Mouse (Mus musculus): ENCODE data around the gene Sec14l2. TPM values are rescaled to one million over a fixed set of nuclear protein-coding genes. Genes with fewer than 3 reads are reported as not detected.
A peak's percentile ranks its signal among the peaks of the same experiment; 100 is the strongest.
"Not testable (repeated sequence)": the region's sequence is repeated elsewhere in the genome, so short reads cannot be mapped to it uniquely, and the experiment has no call there.

The Sec14l2 gene
- total RNA-seq, 1 experiment from 2014 or later, result 0.47 TPM

DNA sequence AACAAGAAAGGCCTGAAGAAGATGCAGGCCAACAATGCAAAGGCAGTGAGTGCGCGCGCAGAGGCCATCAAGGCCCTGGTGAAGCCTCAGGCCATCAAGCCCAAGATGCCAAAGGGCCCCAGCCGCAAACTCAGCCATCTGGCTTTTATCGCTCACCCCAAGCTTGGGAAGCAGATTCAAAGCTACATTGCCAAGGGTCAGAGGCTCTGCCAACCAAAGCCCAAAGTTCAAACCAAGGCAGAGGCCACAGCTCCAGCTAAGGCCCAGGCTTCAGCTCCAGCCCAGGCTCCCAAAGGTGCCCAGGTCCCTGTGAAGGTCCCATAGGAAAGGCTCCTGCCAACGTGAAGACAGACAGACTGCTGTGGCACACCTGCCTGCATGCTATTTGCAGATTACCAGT, 15.3 kb downstream of the Sec14l2 start:
- not testable (repeated sequence) for ATAC-seq (ENCODE audit: extremely low read depth, insufficient number of reproducible peaks, low FRiP score, poor library complexity, severe bottlenecking)

DNA sequence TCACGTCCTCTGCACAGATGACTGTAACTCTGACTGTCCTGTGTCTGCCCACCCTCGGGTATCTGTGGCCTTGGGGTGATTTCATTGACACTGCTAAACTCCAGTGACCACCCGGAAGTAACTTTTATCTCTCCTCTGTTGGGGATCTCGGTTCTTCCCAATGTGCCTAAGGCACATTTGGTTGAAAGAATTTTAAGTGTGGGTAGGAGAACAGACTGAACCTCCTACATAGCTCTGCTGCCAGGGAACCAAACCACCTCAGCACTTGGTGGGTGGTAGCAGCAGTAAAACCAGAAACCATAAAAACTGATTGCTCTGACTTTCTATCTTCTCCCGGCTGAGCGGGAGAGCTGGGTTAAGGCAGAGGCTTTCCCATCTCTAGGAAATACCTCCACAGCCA, 17.8 kb downstream of the Sec14l2 start:
- no peak for ATAC-seq (ENCODE audit: extremely low read depth, insufficient number of reproducible peaks, low FRiP score, poor library complexity, severe bottlenecking)

DNA sequence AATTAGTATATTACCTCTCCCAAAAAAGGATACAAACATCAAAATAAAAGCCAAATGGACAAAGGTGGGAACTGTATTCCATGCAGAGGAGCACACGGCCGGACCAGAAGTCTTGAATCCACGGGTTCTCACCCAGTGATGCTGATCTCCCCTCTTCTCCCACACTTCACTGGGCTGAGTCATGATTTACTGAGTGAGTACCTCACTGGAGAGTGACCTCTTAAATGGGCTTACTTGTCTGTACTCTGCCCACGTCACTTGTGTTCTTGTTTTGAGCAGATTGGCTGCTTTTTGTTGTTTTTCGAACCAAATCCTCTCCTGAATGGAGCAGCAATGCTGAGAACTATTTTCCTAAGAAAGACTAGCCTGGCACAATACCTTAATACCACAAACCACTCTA, 18.2 kb downstream of the Sec14l2 start:
- ATAC-seq (ENCODE audit: extremely low read depth, insufficient number of reproducible peaks, low FRiP score, poor library complexity, severe bottlenecking), result no peak

DNA sequence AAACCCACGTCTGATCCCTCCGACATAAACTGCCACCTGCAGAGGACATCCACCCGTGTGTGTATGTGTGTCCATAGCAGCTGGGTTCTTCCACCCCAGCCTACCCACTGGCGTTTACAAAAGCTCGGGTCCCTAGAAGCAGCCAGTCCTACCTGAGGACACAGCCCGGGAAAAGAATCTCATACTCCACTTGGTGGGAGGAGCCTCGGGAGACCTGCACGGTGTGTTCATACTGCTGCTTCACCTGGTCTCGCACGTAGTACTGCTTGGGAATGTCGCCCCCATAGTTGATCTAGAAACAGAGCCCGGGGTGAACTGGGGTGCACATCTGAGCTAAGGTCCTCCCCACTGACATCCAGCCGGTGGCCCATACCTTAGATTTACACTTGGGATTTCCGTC, 19.7 kb downstream of the Sec14l2 start:
- no peak for ATAC-seq (ENCODE audit: extremely low read depth, insufficient number of reproducible peaks, low FRiP score, poor library complexity, severe bottlenecking)

DNA sequence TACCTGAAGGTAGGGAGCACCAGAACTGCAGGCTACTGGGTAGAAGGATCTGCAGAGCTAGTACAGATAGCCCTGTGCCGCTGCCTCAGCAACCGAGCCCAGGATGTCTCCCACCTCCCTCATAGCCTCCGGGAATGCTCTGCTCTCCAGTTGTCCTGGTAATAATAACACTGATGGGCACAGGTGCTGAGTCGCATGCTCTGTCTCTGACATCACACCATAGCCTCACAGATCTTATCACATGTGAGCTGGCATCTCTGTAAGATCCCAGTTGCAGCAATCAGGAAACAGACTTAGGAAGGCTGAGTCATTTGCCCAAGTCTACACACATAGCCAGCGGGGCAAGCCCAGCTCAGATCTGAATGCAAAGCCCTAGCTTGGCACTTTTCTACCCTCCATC, 21.4 kb downstream of the Sec14l2 start:
- ATAC-seq (ENCODE audit: extremely low read depth, insufficient number of reproducible peaks, low FRiP score, poor library complexity, severe bottlenecking), result no peak

DNA sequence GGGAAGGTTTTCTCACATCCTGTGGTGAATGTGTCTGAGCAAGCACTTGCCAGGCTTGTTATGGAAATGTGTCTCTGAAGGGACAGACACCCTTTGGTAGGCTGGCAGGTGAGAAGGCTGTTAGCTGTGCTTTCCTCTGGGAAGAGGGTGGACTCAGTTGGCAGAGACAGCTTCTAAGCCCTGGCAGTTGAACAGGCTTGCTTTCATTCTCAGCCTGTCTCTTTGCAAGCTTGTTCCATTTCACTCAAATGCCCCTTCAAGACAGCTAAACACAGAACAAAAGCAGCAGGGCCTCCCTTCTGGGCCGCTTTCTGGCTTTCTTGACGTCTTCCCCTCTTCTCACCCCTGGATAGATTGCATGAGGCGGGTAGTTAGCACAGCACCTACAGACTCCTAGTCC, 23.8 kb downstream of the Sec14l2 start:
- ATAC-seq (ENCODE audit: extremely low read depth, insufficient number of reproducible peaks, low FRiP score, poor library complexity, severe bottlenecking), result no peak

DNA sequence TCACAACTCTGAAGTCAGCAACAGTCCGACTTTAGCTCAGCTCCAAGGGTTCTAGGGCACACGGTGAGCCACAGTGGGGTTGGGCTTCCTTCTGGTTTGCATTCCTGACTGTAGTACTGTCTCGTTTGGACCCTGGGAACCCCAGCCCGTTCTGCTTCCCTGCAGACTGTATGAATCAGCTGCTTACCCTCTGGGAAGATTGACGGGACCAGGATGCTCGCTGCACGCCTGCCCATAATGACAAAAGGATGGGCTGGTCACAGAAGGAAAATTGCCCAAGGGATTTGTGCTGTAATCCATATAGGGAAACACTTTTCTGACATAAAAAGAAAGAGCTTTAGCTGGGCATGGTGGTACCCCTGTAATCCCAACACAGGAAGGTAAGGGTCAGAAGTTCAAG, 24.4 kb downstream of the Sec14l2 start:
- ATAC-seq (ENCODE audit: extremely low read depth, insufficient number of reproducible peaks, low FRiP score, poor library complexity, severe bottlenecking), result no peak

DNA sequence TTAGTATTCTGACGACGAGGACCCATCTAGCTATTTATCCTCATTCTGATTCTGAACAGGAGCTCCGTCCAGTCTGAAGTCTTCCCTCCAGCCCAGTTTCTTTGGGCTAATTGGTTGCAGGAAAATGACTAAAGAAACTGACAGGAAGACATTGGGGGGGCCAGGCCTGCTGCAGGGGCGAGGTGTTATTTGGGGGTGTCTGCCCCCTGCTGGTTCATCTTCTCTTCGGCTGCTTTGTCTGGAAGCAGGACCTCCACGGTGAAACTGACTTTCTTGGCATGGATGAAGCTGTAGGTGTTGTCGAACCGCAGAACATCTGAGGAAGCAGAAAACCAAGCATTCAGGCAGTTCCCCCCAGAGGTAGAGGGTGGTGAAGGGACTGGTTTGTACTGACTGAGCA, 25.1 kb downstream of the Sec14l2 start:
- no peak for ATAC-seq (ENCODE audit: extremely low read depth, insufficient number of reproducible peaks, low FRiP score, poor library complexity, severe bottlenecking)

DNA sequence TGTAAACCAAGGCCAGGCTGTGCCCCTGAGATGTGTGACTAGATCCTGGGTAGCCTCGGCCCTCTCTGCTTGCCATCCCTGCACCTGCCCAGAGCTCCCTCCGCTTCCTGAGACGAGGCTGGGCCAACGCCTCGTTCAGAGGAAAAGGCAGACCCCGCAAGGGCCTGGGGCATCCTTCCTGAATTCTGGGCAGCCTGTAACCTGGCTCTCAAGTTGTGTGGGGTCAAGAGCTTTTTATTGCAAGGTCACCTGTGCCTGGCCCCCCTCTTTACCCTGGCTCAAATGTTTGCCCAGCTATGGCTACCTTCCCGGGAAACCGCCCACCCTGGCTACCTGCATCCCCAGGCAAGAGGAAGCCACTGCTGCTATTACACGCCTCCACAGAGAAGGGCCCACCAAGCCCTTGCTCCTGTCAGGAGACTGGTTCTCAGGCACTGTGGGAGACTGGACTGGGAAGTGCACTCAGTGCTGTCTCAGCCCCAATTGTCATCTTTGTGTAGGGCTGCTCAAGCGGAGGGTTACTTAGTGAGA, 26.1 kb downstream of the Sec14l2 start:
- no peak for ATAC-seq (ENCODE audit: extremely low read depth, insufficient number of reproducible peaks, low FRiP score, poor library complexity, severe bottlenecking)

DNA sequence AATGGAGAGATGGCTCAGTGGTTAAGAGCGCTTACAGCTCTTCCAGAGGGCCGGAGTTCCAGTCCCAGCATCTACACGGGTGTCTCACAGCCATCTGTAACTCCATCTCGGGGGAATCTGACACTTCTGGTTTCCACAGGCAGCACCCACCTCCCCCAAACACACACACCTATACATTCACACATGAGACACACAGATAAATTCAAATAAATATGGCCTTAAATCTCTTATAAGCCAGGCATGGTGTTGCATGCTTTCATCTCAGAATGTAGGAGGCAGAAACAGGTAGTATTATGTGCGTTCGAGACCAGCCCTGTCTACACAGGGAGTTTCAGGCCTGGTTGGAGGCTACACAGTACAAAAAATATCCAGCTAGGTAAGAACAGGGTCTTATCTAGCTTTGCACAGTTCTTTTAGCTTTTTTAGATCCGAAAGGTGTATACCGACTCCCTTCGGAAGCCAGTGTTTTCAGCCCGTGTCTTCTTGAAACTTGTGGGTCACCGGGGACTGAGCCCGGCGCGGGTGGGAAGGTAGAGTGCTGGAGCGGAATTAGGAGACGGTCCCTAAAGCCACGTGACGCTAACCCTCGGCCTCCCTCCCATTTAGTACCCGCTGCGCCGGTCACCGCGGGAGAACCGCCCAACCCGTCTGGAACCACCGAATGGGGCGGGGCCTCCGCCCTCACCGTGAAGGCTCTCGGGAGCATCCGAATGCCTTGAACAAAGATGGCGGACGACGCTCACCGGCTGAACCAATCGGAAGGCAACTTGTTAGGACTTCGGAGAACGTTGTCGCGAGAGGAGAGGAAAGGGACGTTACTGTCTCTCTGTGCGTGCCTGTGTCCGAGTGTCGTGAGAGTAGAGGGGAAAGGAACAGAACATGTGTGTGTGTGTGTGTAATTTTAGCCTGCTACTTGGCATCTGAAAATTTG, 26.9 kb downstream of the Sec14l2 start:
- ATAC-seq (ENCODE audit: extremely low read depth, insufficient number of reproducible peaks, low FRiP score, poor library complexity, severe bottlenecking), result peak; percentile 90

DNA sequence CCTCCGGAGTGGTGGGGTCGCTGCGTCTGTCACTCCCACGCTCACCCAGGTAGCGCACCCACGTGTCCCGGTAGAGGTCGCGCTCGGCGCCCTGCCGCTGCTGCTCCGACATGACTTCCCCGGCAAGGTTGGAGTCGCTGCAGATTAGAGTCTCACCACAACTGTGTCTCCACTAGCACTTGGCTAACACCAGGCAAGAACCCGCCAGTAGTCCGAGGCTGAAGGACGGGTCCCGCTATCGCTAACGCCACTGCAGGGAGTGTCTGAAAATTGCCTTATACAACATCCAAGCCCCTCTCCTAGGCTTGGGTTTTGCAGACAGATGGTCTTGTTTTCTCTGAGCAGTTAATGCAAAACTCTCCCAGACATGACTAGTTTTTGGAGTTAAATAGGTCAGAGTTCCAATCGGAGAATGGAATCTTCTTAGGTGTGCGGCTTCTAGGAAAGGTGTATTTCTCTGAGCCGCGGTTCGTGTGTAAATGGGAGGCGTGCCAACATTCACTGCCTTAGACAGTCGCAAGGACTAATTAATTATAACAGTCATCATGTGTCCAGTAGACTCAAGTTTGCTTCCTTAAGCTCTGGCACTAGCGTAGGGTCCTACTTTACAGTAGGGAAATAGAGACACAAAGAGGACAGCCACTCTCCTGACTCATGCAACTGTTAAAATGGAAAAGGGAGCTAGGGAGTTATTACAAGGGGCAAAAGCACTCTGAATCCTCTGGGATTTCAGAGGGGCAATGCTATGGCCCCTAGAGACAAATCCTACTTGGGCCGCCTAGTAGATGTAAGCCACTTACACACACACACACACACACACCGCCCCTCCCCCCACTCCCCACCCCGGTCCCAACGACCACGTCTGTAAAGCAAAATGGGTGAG, 27.8 kb downstream of the Sec14l2 start, which contains the start of gene Mtfp1:
Gene Mtfp1, minus strand, starts transcription at position 275 of the 883 bp plus-strand sequence.
- no peak for ATAC-seq (ENCODE audit: extremely low read depth, insufficient number of reproducible peaks, low FRiP score, poor library complexity, severe bottlenecking)

DNA sequence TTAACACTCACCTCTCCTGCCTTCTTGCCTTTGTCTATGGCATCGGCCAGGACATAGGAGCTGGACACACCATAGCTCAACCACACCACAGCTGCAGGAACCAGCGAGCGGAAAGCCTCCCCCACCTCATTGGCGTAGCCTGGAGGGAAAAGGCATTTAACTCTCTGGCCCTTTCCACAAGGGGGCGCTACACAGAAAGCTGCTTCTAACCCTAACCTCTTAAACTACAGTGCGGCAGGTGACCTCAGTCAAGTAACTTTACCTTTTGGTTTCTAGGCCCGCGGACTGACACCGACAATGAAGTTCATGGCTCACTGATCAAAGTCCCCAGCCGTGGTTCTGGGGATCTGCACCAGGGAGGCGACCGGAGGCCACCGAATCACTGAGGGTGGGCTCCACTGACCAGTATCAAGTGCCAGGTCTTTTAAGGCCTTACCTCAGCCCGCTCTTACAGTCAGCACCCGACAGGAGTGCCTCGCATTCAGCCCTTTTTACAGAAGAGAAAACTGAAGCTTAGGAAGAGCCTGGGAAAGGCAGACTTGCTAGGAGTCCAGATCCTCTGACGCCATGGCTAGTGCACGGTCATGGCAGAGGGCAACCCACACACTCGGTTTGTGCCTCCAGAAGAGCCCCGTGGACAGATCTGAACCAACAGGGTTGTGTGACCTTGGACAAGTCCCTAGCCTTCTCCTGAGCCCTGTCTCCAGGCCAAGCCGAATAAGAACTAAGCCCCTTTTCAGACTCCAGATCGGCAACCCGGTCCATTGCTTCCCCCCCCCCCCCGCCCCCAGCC, 28.6 kb downstream of the Sec14l2 start:
- ATAC-seq (ENCODE audit: extremely low read depth, insufficient number of reproducible peaks, low FRiP score, poor library complexity, severe bottlenecking), result peak; percentile 43

DNA sequence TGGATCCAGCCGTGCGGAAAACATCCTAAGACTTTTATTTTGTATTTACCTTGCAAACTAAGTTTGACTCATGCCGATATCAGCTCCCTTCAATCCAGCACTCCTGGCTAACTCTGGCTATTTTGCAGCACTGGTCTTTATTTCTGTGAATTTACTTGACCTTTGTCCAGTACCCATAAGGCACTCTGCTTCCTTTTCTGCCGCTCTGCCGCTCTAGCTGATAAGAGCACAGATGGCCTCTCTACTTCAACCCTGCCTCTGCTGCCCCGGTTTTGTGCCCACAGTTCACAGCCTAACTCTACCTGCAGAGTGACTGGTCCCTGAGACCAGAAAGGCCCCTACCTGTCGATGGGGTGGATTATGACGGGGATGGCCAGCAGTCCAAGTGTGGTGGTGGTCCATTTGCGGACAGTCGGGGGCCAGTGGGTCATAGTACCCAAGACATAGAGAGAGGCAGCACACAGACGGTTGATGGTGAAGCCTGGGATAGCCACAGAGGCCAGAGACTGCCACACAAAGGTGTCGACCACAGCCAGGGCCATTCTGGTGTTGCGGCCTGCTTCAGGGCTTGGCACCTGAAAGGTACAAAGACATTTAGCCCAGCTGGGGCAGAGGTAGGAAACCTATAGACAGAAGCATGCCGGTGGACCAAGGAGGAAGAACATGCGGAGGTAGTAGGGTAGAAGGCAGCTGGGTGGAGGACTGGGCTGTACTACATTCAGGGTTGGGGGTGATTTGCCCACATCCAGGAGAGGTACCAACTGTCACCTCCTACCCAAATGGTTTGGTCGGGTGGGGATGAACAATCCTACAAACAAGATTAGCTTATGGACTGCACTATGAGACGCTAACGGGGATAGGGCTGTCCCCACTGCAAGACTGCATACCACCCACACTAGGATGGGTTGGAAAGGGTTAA, 29.5 kb downstream of the Sec14l2 start:
- no peak for ATAC-seq (ENCODE audit: extremely low read depth, insufficient number of reproducible peaks, low FRiP score, poor library complexity, severe bottlenecking)

DNA sequence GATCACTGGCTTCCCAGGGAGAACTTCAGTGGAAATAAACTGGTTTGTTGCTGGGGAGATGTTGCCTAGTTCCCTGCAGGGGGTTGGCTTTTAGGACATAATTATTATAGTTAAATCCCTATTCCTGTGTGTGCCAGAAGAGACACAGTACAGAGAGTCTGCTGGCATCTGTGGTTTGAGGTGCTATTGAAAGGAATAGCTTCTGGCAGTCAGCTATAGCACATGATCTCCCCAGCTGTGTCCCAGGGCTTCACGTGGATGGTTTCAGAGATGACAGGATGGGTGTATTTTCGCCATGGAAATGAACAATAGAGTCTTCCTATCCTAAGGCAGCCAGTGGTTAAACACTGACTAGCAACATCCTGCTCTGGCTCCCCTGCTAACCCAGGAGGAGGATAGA, 35.9 kb downstream of the Sec14l2 start:
- ATAC-seq (ENCODE audit: extremely low read depth, insufficient number of reproducible peaks, low FRiP score, poor library complexity, severe bottlenecking), result no peak

DNA sequence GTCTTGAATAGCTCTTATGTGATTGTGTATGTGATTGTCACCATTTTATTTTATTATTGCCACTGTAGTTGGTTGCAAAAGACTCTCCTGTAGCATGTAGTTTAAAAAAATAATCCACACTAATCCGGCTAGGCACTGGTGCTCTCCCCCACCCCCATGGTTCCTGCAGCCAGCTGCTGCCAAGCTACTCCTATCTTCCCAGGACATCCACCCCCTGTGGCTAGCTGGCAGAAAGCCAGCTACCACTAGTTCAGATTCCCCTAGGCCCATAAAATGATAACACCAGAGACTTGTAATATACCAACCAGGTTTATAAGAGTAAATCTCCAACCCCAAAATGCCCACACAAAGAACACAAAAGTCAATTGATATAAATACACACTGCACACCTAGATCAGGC, 37.0 kb downstream of the Sec14l2 start:
- ATAC-seq (ENCODE audit: extremely low read depth, insufficient number of reproducible peaks, low FRiP score, poor library complexity, severe bottlenecking), result no peak

DNA sequence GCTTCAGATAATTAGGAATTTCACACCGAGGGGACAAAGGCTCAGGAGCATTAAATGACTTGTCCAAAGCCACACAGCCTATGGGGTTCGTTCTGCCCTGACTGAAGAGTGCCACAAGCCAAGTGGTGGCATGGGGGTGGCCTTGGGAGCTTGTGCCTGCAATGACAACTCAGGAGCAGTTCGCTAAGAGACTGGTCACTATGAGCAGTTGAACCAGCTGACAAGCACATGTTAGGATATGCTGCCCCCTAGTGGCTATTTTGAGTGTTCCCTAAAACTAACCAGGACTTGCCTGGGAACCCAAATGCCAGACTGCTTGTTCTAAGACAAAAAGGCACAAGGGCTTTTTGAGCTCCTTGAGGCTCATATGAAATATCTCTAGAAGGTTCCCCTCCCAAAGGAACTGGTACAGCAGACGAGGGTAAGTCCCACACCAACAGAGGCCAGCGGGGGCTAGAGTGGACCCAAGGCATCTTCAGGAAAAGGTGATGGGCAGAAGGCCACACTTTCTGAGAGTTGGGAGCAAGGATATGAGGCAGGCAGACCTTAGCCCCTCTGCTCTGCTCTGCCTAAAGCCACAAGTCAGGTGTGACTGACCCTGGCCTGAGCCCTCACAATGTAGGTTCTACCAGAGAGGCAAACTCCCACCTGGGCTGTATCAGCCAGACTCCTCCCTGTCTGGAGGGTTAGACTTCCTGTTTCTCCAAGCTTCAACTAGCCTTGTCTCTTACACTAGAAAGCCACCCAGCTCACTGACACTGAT, 39.7 kb downstream of the Sec14l2 start:
- ATAC-seq (ENCODE audit: extremely low read depth, insufficient number of reproducible peaks, low FRiP score, poor library complexity, severe bottlenecking), result peak; percentile 45; the same call in 1 of the 2 replicates

DNA sequence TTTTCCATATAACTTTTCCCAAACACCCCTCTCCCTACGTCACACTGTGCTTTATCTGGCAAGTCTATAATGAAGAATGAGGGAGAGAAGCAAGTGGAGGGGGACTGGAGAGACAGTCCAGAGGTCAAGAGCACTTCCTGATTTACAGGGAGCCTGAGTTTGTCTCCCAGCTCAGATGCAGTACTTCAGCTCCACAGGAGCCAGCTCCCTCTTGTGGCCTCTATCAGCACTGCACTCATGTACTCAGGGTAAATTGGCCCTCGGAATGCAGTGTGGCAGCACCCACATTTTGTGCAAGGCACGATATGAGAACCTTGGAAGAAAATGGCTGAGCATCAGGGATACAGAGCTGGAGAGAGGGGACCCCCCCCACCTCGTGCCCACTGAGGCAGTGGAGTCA, 43.0 kb downstream of the Sec14l2 start:
- peak; percentile 64 for ATAC-seq (ENCODE audit: extremely low read depth, insufficient number of reproducible peaks, low FRiP score, poor library complexity, severe bottlenecking)
